8 mouse cellular contexts compared by ENCODE assay signal in the genomic region with DNA sequence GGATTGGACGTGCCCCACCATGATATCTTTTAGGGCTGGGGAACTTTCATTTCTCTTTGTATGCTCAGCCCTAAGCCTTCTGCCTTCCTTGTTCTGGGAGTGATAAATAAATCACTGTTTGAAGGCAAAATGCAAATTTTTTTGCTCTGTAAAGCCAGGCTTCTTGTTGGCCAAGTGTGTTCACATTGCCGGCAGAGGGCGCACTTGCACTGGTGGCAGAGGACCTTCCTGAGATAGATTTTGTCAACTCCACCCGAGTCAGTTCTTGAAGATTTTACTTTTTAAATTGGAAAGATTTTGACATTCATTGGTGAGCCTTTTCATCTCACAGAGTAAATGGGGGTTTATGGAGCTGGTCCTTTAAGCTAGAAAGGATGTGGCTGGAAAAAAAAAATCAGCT. TPM values are rescaled to one million over a fixed set of nuclear protein-coding genes. Genes with fewer than 3 reads are reported as not detected.
DNase-seq lines count a peak whose midpoint lies in the region; ATAC-seq lines count a peak whose summit lies in the region.

No protein-coding gene starts in this region.

- no peak overlapping the region for H3K9ac ChIP-seq in hindbrain, embryonic 13.5 days
- no peak overlapping the region for H3K9ac ChIP-seq in stomach, embryonic 15.5 days

- H3K4me2 ChIP-seq in hindbrain, embryonic 13.5 days, result no peak overlapping the region
- peak overlapping the region; percentile 12; the same call in 1 of the 2 replicates for H3K4me2 ChIP-seq in stomach, embryonic 15.5 days

- no peak overlapping the region for H3K4me3 ChIP-seq in hindbrain, embryonic 10.5 days
- H3K4me3 ChIP-seq in hindbrain, embryonic 13.5 days, result no peak overlapping the region
- no peak overlapping the region for H3K4me3 ChIP-seq in stomach, embryonic 15.5 days (replicated peaks)

- no peaks in the 10 kb centered on the region for H3K36me3 ChIP-seq in hindbrain, embryonic 10.5 days
- no peaks in the 10 kb centered on the region for H3K36me3 ChIP-seq in hindbrain, embryonic 13.5 days
- no peaks in the 10 kb centered on the region for H3K36me3 ChIP-seq in stomach, embryonic 15.5 days

- no peaks in the 10 kb centered on the region for H3K4me1 ChIP-seq in hindbrain, embryonic 10.5 days (replicated peaks)
- H3K4me1 ChIP-seq in hindbrain, embryonic 13.5 days (replicated peaks), result no peaks in the 10 kb centered on the region
- no peaks in the 10 kb centered on the region for H3K4me1 ChIP-seq in stomach, embryonic 15.5 days

- DNase-seq in hindbrain, embryonic 10.5 days (ENCODE audit: low spot score), result peak; percentile 81
- DNase-seq in c-Kit-negative CD71-positive TER-119-positive erythroid progenitor cells, embryonic 14.5 days (ENCODE audit: low read depth, low spot score), result peak; percentile 68
- DNase-seq in frontal cortex, adult 2 months (ENCODE audit: extremely low spot score in 1 of 2, low spot score in 1 of 2), result peak; percentile 49 to 94
- peak; percentile 35 for DNase-seq in hindlimb bud, embryonic 11.5 days (ENCODE audit: extremely low spot score, low read depth, low spot score)
- DNase-seq in left cerebral cortex, postnatal 14 days (ENCODE audit: low spot score in 2 of 2), result peak; percentile 77 to 92
- peak; percentile 89 for DNase-seq in naive thymus-derived CD4-positive, alpha-beta T cell, adult 2 months (ENCODE audit: low read depth)

- 19% methylated on average over 4 of the region's 4 CpGs for WGBS in hindbrain, embryonic 10.5 days
- 12% methylated on average over 4 of the region's 4 CpGs for WGBS in hindbrain, embryonic 13.5 days
- 10% methylated on average over 4 of the region's 4 CpGs for WGBS in stomach, embryonic 15.5 days

- no peaks in the 10 kb centered on the region for H3K27me3 ChIP-seq in hindbrain, embryonic 10.5 days (ENCODE audit: insufficient read depth, poor library complexity, severe bottlenecking)
- no peaks in the 10 kb centered on the region for H3K27me3 ChIP-seq in hindbrain, embryonic 13.5 days
- no peaks in the 10 kb centered on the region for H3K27me3 ChIP-seq in stomach, embryonic 15.5 days (replicated peaks)

- no peak for ATAC-seq in hindbrain, embryonic 13.5 days (ENCODE audit: low FRiP score)
- ATAC-seq in stomach, embryonic 15.5 days (ENCODE audit: insufficient read depth, low FRiP score, low read depth), result no peak

- no peak overlapping the region for H3K27ac ChIP-seq in hindbrain, embryonic 10.5 days
- H3K27ac ChIP-seq in hindbrain, embryonic 13.5 days, result no peak overlapping the region
- H3K27ac ChIP-seq in stomach, embryonic 15.5 days, result no peak overlapping the region

- no peaks in the 10 kb centered on the region for H3K9me3 ChIP-seq in hindbrain, embryonic 10.5 days
- no peaks in the 10 kb centered on the region for H3K9me3 ChIP-seq in hindbrain, embryonic 13.5 days
- no peaks in the 10 kb centered on the region for H3K9me3 ChIP-seq in stomach, embryonic 15.5 days

- intact Hi-C loops in left cerebral cortex, postnatal 14 days (cut with DNase I), result loop anchor here (2.0 to 10.0 kb wide), 4 partner anchors 473 to 885 kb away; partner anchors contain the start of gene Gucy1b2

RNA-seq across cellular contexts. Expression of gene Spryd7, which starts 14.7 kb away (rescaled TPM):
- 13.5 and 13.7 TPM in 2 replicates for polyA plus RNA-seq in hindbrain, embryonic 10.5 days (2016; fragmentation: Nextera tagmentation; extraction: Ambion mirVana)
- 39.0 and 40.9 TPM in 2 replicates for polyA plus RNA-seq in hindbrain, embryonic 13.5 days (2015; fragmentation: Nextera tagmentation; extraction: Ambion mirVana)
- polyA plus RNA-seq in frontal cortex, adult 2 months (2012; rRNA removed), result 33.4 and 35.7 TPM in 2 replicates
- 10 to 100 TPM; 43.2 to 45.9 TPM for total RNA-seq in left cerebral cortex, postnatal 14 days (2021)
- 21.3 and 24.3 TPM in 2 replicates for polyA plus RNA-seq in stomach, embryonic 15.5 days (2015; fragmentation: Nextera tagmentation; extraction: Ambion mirVana)

RNA-seq across cellular contexts. Expression of gene Trim13, which starts 26.7 kb away (rescaled TPM):
- polyA plus RNA-seq in hindbrain, embryonic 10.5 days (2016; fragmentation: Nextera tagmentation; extraction: Ambion mirVana), result 15.2 and 22.6 TPM in 2 replicates
- 53.7 and 58.8 TPM in 2 replicates for polyA plus RNA-seq in hindbrain, embryonic 13.5 days (2015; fragmentation: Nextera tagmentation; extraction: Ambion mirVana)
- polyA plus RNA-seq in frontal cortex, adult 2 months (2012; rRNA removed), result 10.2 and 11.0 TPM in 2 replicates
- total RNA-seq in left cerebral cortex, postnatal 14 days (2021), result 10 to 100 TPM; 10.1 to 11.4 TPM
- 16.4 and 18.7 TPM in 2 replicates for polyA plus RNA-seq in stomach, embryonic 15.5 days (2015; fragmentation: Nextera tagmentation; extraction: Ambion mirVana)

RNA-seq across cellular contexts. Expression of gene Kcnrg, which starts 35.9 kb away (rescaled TPM):
- 0.39 and 0.84 TPM in 2 replicates for polyA plus RNA-seq in hindbrain, embryonic 10.5 days (2016; fragmentation: Nextera tagmentation; extraction: Ambion mirVana)
- polyA plus RNA-seq in hindbrain, embryonic 13.5 days (2015; fragmentation: Nextera tagmentation; extraction: Ambion mirVana), result 3.6 and 4.0 TPM in 2 replicates
- polyA plus RNA-seq in frontal cortex, adult 2 months (2012; rRNA removed), result 0.42 and 0.58 TPM in 2 replicates
- under 1 TPM; 0.64 to 0.74 TPM for total RNA-seq in left cerebral cortex, postnatal 14 days (2021)
- polyA plus RNA-seq in stomach, embryonic 15.5 days (2015; fragmentation: Nextera tagmentation; extraction: Ambion mirVana), result 0.84 and 0.87 TPM in 2 replicates

Comparison
In these comparisons a context has a peak if more than half of its experiments do, and no peak if none do; other contexts are left out.
1. DNase-seq: peak in every context shown above with its lines; median percentile 89 in naive thymus-derived CD4-positive, alpha-beta T cell, adult 2 months; 84 in left cerebral cortex, postnatal 14 days; 81 in hindbrain, embryonic 10.5 days; 72 in frontal cortex, adult 2 months; 68 in c-Kit-negative CD71-positive TER-119-positive erythroid progenitor cells, embryonic 14.5 days; 35 in hindlimb bud, embryonic 11.5 days.